Mouse (Mus musculus) forebrain, embryonic 15.5 days (tissue): ENCODE data around the gene Postn. TPM values are rescaled to one million over a fixed set of nuclear protein-coding genes. Genes with fewer than 3 reads are reported as not detected.

Experiments
- ATAC-seq: fragments of 200-750 bp; cut with Nextera tagmentation; replicated peaks from 2 replicates; pipeline ENCODE4 v1.8.0; 2017; ENCODE audit warnings: mild to moderate bottlenecking, moderate TSS enrichment, moderate library complexity
- H3K27ac ChIP-seq: fragments of 300-500 bp; sonication (generic); replicated peaks from 2 replicates; pipeline ENCODE4 v1.5.1; 2015; ENCODE audit warnings: mild to moderate bottlenecking, inconsistent platforms
- H3K27me3 ChIP-seq: fragments of 300-500 bp; sonication (generic); 2 replicates; pipeline ENCODE4 v1.6.1; 2015; ENCODE audit warnings: inconsistent platforms
- H3K36me3 ChIP-seq: fragments of 300-500 bp; sonication (generic); 2 replicates; pipeline ENCODE4 v1.6.1; 2015; ENCODE audit warnings: mild to moderate bottlenecking, inconsistent platforms
- H3K4me1 ChIP-seq: fragments of 300-500 bp; sonication (generic); 2 replicates; pipeline ENCODE4 v1.6.1; 2015; ENCODE audit warnings: inconsistent platforms
- H3K4me2 ChIP-seq: fragments of 300-500 bp; sonication (generic); replicated peaks from 2 replicates; pipeline ENCODE4 v1.6.1; 2015; ENCODE audit warnings: mild to moderate bottlenecking, inconsistent platforms
- H3K4me3 ChIP-seq: fragments of 300-500 bp; sonication (generic); 2 replicates; pipeline ENCODE4 v1.5.1; 2015; ENCODE audit warnings: mild to moderate bottlenecking, inconsistent platforms
- H3K9ac ChIP-seq: fragments of 300-500 bp; sonication (generic); replicated peaks from 2 replicates; pipeline ENCODE4 v1.6.1; 2015; ENCODE audit warnings: mild to moderate bottlenecking, inconsistent platforms
- H3K9me3 ChIP-seq: fragments of 300-500 bp; sonication (generic); 2 replicates; pipeline ENCODE4 v1.6.1; 2016; ENCODE audit warnings: inconsistent platforms
- WGBS: fragments of 180-500 bp; shearing (Covaris S2); methylation state at CpG from one replicate; pipeline ENCODE4 v1.1.7; 2015; ENCODE audit warnings: mixed read lengths; 5-methylcytosine and 5-hydroxymethylcytosine counted together
- polyA plus RNA-seq: library from polyadenylated mRNA; unstranded; fragments of >200 nt; fragmentation: Nextera tagmentation; extraction: Ambion mirVana; gene quantifications from 2 replicates; pipeline ENCODE4 v1.2.1, GENCODE M21; 2015

The Postn gene
- polyA plus RNA-seq = 10.9 and 12.2 TPM in 2 replicates

GRCm38 (mm10) chr3:54360897-54361296 lies at the start of gene Postn:
Postn (plus strand) TSS chr3:54361109.
- H3K9me3 ChIP-seq = no peaks in the 10 kb centered on the region
- no peak for ATAC-seq
- 67% methylated on average over 6 of the region's 6 CpGs for WGBS
- H3K4me1 ChIP-seq = peaks cover 8% of the 10 kb centered on the region; the same call in 1 of the 2 replicates
- no peaks in the 10 kb centered on the region for H3K27me3 ChIP-seq
- no peak within 1 kb of the TSS for H3K4me3 ChIP-seq
- H3K27ac ChIP-seq = no peak within 1 kb of the TSS
- H3K36me3 ChIP-seq = no peaks in the 10 kb centered on the region
- H3K9ac ChIP-seq = no peak within 1 kb of the TSS
- H3K4me2 ChIP-seq = no peak within 1 kb of the TSS

GRCm38 (mm10) chr3:54314055-54314454 lies 46.9 kb upstream of the Postn start:
- 51% methylated on average over 2 of the region's 2 CpGs for whole genome bisulfite sequencing
- Histone ChIP-seq H3K4me3 (no peak overlapping the region), H3K9ac (no peak overlapping the region), H3K27me3 (no peaks in the 10 kb centered on the region), H3K27ac (no peak overlapping the region), H3K36me3 (no peaks in the 10 kb centered on the region), H3K4me1 (no peaks in the 10 kb centered on the region), H3K9me3 (no peaks in the 10 kb centered on the region), H3K4me2 (no peak overlapping the region)
- ATAC-seq = no peak

- no peaks in the 10 kb centered on the region for H3K36me3 ChIP-seq
- 32% methylated on average over 9 of the region's 9 CpGs for WGBS
- H3K4me3 ChIP-seq = no peak overlapping the region
- H3K4me2 ChIP-seq = no peak overlapping the region
- no peaks in the 10 kb centered on the region for H3K27me3 ChIP-seq
- no peak overlapping the region for H3K9ac ChIP-seq
- 0 out of 2 replicates have a peak, but pooled peaks have one; percentile 48 for ATAC-seq
- H3K9me3 ChIP-seq = no peaks in the 10 kb centered on the region
- no peak overlapping the region for H3K27ac ChIP-seq
- peaks cover 6% of the 10 kb centered on the region; the same call in 1 of the 2 replicates for H3K4me1 ChIP-seq
Measured at GRCm38 (mm10) chr3:54352891-54353652, 7.8 kb upstream of the Postn start.

GRCm38 (mm10) chr3:54357561-54357960 lies 3.3 kb upstream of the Postn start:
- H3K4me3 ChIP-seq = no peak overlapping the region
- no peaks in the 10 kb centered on the region for H3K36me3 ChIP-seq
- 62% methylated on average over 3 of the region's 3 CpGs for WGBS
- H3K4me2 ChIP-seq = no peak overlapping the region
- peaks cover 8% of the 10 kb centered on the region; the same call in 1 of the 2 replicates for H3K4me1 ChIP-seq
- peak; percentile 48; the same call in 1 of the 2 replicates for ATAC-seq
- no peak overlapping the region for H3K9ac ChIP-seq
- H3K27me3 ChIP-seq = no peaks in the 10 kb centered on the region
- H3K27ac ChIP-seq = no peak overlapping the region
- no peaks in the 10 kb centered on the region for H3K9me3 ChIP-seq

GRCm38 (mm10) chr3:54358463-54359189 lies 2.3 kb upstream of the Postn start:
- Histone ChIP-seq H3K27me3 (no peaks in the 10 kb centered on the region), H3K4me2 (no peak overlapping the region), H3K9me3 (no peaks in the 10 kb centered on the region), H3K9ac (no peak overlapping the region), H3K4me1 (peaks cover 8% of the 10 kb centered on the region; the same call in 1 of the 2 replicates), H3K4me3 (no peak overlapping the region), H3K27ac (no peak overlapping the region), H3K36me3 (no peaks in the 10 kb centered on the region)
- 69% methylated on average over 15 of the region's 15 CpGs for WGBS
- ATAC-seq = no peak

- H3K4me2 ChIP-seq = no peak overlapping the region
- H3K36me3 ChIP-seq = no peaks in the 10 kb centered on the region
- H3K9me3 ChIP-seq = no peaks in the 10 kb centered on the region
- H3K9ac ChIP-seq = no peak overlapping the region
- H3K27me3 ChIP-seq = no peaks in the 10 kb centered on the region
- H3K27ac ChIP-seq = no peak overlapping the region
- no peak for ATAC-seq
- no peak overlapping the region for H3K4me3 ChIP-seq
- peaks cover 8% of the 10 kb centered on the region; the same call in 1 of the 2 replicates for H3K4me1 ChIP-seq
Measured at GRCm38 (mm10) chr3:54361656-54362055, 747 bp downstream of the Postn start.

GRCm38 (mm10) chr3:54371015-54371414 lies 10.1 kb downstream of the Postn start:
- no peak overlapping the region for H3K4me3 ChIP-seq
- no peaks in the 10 kb centered on the region for H3K4me1 ChIP-seq
- no peak overlapping the region for H3K9ac ChIP-seq
- H3K36me3 ChIP-seq = no peaks in the 10 kb centered on the region
- H3K27ac ChIP-seq = no peak overlapping the region
- 97% methylated on average over 1 of the region's 1 CpGs for WGBS
- no peaks in the 10 kb centered on the region for H3K9me3 ChIP-seq
- no peak for ATAC-seq
- no peak overlapping the region for H3K4me2 ChIP-seq
- H3K27me3 ChIP-seq = no peaks in the 10 kb centered on the region

- Histone ChIP-seq H3K4me3 (no peak overlapping the region), H3K27ac (no peak overlapping the region), H3K36me3 (no peaks in the 10 kb centered on the region), H3K27me3 (no peaks in the 10 kb centered on the region), H3K9me3 (no peaks in the 10 kb centered on the region), H3K4me2 (no peak overlapping the region), H3K4me1 (no peaks in the 10 kb centered on the region), H3K9ac (no peak overlapping the region)
- WGBS = 50% methylated on average over 6 of the region's 6 CpGs
- no peak for ATAC-seq
Measured at GRCm38 (mm10) chr3:54372625-54373024, 11.7 kb downstream of the Postn start.

- 93% methylated on average over 6 of the region's 6 CpGs for WGBS
- H3K4me3 ChIP-seq = no peak overlapping the region
- H3K27me3 ChIP-seq = no peaks in the 10 kb centered on the region
- no peaks in the 10 kb centered on the region for H3K9me3 ChIP-seq
- no peak overlapping the region for H3K9ac ChIP-seq
- H3K4me2 ChIP-seq = no peak overlapping the region
- no peak for ATAC-seq
- H3K36me3 ChIP-seq = no peaks in the 10 kb centered on the region
- H3K4me1 ChIP-seq = no peaks in the 10 kb centered on the region
- H3K27ac ChIP-seq = no peak overlapping the region
Measured at GRCm38 (mm10) chr3:54376014-54376413, 15.1 kb downstream of the Postn start.

GRCm38 (mm10) chr3:54377647-54378046 lies 16.7 kb downstream of the Postn start:
- Histone ChIP-seq H3K9me3 (no peaks in the 10 kb centered on the region), H3K9ac (no peak overlapping the region), H3K4me2 (no peak overlapping the region), H3K27me3 (no peaks in the 10 kb centered on the region), H3K27ac (no peak overlapping the region), H3K36me3 (no peaks in the 10 kb centered on the region), H3K4me1 (no peaks in the 10 kb centered on the region), H3K4me3 (no peak overlapping the region)
- WGBS = 7% methylated on average over 2 of the region's 2 CpGs
- ATAC-seq = no peak

GRCm38 (mm10) chr3:54378135-54378534 lies 17.2 kb downstream of the Postn start:
- 27% methylated on average over 1 of the region's 1 CpGs for WGBS
- Histone ChIP-seq H3K36me3 (no peaks in the 10 kb centered on the region), H3K4me3 (no peak overlapping the region), H3K4me1 (no peaks in the 10 kb centered on the region), H3K4me2 (no peak overlapping the region), H3K27me3 (no peaks in the 10 kb centered on the region), H3K9me3 (no peaks in the 10 kb centered on the region), H3K27ac (no peak overlapping the region), H3K9ac (no peak overlapping the region)
- no peak for ATAC-seq

- no peak overlapping the region for H3K4me2 ChIP-seq
- H3K27ac ChIP-seq = no peak overlapping the region
- WGBS = 86% methylated on average over 4 of the region's 4 CpGs
- no peaks in the 10 kb centered on the region for H3K9me3 ChIP-seq
- ATAC-seq = no peak
- H3K4me1 ChIP-seq = no peaks in the 10 kb centered on the region
- H3K27me3 ChIP-seq = no peaks in the 10 kb centered on the region
- H3K4me3 ChIP-seq = no peak overlapping the region
- no peak overlapping the region for H3K9ac ChIP-seq
- H3K36me3 ChIP-seq = no peaks in the 10 kb centered on the region
Measured at GRCm38 (mm10) chr3:54379981-54380380, 19.1 kb downstream of the Postn start.
